Mouse (Mus musculus) adrenal gland, adult 2 months (tissue): ENCODE measurements at regions not wholly inside any gene's neighbourhood (a gene's known extent, or its start where the extent isn't known, plus 50 kb on each side); places are given as distances from the start of the nearest gene placed in this dataset.
A peak's percentile ranks its signal among the peaks of the same experiment; 100 is the strongest.

Experiments
- DNase-seq: peaks from one replicate; pipeline ENCODE4 v3.0.0; 2021

DNA sequence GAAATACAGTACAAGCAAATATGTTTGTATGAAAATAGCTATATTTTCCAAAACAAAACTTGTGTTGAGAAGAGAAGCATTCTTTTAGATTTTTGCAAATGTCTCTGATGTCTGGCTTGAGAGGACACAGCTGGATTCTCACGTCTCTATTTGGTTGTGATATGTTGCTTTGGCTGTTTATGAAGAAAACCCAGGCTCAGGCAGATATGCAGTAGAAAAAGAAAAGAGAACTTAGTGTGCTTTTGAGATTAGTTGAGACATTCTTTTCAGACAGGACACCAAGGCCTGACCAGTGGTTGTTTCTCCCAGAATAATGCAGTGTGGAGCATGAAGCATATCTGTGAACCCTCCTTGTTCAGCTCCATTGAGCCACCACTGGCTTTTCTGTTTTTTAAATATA, 178.8 kb upstream of the Mamld1 start:
- no peak for DNase-seq

DNA sequence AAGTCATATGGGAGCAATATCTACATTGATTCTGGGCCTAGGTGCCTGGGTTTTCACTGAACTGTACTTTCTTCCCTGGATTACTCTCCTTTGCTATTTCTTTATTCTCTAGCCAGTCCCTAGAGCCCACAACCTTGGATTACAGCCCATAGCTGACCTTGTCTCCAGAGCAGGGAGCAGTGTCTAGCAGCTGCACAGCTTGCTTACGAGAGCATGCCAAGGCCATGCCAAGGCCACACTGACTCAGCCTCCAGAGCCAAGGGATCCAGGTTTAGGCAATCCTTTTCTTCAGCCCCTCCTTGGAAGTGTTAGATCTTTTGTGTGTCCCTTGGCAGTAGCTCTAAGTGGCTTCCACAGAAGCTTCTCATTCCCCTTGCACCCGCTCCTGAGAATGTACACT, 168.7 kb upstream of the Mamld1 start:
- DNase-seq: peak; percentile 90

DNA sequence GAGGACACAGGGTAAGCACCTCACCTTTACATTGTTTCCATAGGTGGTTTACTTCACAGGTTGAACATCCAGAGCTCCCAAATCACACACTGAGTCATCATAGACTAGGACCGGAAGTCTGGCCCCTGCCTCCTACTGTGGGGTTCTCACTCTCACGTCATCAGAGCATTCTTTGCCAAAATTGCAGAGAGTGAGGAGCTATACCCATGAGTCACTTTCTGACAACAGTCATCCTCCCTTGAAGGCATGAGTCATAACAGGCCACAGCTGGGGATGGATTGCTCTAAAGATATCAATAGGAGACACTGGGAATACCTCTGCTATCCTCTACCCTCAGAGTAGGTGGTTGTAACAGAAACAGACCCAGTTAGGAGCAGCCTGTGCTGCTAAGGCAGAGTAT, 166.6 kb upstream of the Mamld1 start:
- DNase-seq: peak; percentile 76

GRCm38 (mm10) chrX:70894517-70894916, 155.5 kb upstream of the Mamld1 start:
- no peak for DNase-seq

GRCm38 (mm10) chrX:70895554-70895953, 154.5 kb upstream of the Mamld1 start:
- no peak for DNase-seq

DNA sequence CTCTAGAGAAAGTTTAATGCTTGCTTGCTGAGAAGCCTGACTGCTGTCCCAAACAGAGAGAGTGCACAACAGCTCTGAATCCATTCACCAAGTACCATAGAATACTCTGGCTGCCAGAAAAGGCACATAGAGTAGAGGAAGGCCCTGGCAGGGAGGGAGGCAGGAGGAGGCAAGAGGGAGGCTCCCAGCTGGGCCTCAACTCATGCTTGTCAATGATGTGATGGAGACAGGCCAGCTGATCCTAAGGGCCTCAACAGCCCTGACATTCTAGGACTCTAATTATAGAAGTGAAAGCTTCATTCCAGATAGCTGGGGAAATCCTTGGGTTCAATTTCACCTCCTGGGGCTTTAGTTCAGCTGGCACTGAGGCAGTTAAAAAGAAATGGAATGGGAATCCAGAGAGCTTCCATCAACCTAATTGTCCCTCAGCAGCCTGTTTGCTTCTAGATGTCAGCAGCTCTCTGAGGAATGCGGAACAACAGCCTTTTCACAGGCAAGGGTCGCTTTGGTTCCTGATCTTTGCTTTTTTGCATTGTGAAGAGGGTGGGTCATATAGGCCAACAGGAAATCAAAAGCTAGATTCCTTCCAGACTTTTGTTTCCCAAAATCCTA, 152.8 kb upstream of the Mamld1 start:
- DNase-seq: no peak

GRCm38 (mm10) chrX:70898836-70899235, 151.2 kb upstream of the Mamld1 start:
- DNase-seq: peak; percentile 30

- no peak for DNase-seq
Measured at GRCm38 (mm10) chrX:70899720-70900479, 150.2 kb upstream of the Mamld1 start.

DNA sequence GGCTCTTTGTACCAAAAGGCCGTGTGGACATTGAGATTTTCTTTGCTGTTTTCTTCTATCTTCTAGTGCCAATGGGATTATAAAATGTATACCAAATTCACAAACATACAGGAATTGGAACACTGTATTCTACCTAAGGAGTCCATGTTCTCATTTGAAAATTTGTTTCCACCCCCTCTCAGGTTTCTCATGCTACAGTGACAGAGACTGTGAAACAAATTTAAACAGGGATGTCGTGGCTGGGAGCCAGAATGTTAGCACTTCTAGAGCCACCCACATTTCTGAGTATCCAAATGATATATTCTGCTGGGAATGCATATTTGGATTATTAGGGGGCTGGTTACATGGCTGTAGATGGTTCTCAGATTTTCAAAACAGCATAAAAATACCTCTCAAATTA, 124.4 kb upstream of the Mamld1 start:
- DNase-seq: no peak

GRCm38 (mm10) chrX:70931944-70932343, 118.1 kb upstream of the Mamld1 start:
- no peak for DNase-seq

- DNase-seq: no peak
Measured at GRCm38 (mm10) chrX:70945382-70945781, 104.7 kb upstream of the Mamld1 start.

DNA sequence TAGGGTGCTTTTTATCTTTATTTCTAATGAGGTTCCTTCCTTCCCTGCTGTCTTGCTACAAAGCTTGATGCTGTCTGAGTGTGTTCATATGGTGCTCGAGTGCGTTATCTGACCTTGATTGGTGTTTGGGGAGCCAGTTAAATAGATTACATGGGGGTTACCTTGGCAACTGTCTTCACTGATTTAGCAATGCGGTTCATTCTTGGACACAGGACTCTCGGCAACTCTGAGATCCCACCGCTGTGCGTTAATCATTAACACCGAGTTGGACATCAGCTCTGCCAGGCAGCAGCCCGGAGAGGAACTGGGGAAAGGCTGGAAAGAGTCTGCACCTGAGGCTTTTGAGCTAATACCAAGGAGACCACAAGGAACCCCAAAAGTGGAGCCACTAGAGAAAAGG, 104.0 kb upstream of the Mamld1 start:
- DNase-seq: peak; percentile 5

DNA sequence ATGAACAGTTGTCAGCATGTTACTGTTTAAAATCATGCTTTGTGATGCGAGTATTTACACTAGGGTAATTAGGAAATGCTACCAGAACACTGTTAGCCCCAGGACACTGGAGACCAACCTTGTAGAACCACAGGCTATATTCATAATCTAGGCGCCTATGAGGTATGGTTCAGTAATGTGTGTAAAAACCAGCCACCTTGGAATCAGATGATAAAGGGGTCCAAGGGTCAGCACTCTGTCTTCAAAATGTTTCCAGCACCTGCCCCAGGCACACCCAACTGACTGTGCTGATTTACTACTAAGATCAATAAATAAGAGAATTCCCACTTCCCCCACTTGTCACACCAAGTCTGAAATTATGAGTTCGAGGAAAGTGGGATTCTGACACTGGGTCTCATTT, 100.8 kb upstream of the Mamld1 start:
- DNase-seq: no peak

DNA sequence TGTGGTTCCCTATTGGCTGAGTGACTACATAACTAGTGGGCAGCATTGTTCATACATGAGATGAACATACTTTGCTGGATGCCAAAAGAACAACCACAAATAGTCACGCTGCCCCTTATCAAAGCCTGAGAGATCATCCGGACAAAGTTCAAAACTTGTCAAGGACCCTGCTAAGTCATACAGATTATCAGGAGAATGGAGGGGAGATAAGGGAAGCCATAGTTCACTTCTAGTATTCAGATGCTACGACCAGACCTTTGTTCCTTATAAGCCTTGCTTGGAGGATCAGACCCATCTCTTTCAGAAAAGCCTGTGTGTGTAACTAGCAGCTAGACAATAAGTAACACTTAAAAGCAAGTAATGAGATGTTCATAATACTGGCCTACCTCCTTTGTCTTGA, 97.0 kb upstream of the Mamld1 start:
- no peak for DNase-seq
